Mouse (Mus musculus) liver, embryonic 14.5 days (tissue): Measurements from ENCODE around the gene Tmem114.

ENCODE experiments used
- CTCF ChIP-seq: IDR thresholded peaks from 2 replicates; pipeline ENCODE4 v1.5.1; 2016; ENCODE audit warnings: antibody characterized with exemption, low read depth, control low read depth
- EP300 ChIP-seq: IDR thresholded peaks from 2 replicates; pipeline ENCODE4 v1.6.1; 2016; ENCODE audit warnings: antibody characterized with exemption, low read depth

DNA sequence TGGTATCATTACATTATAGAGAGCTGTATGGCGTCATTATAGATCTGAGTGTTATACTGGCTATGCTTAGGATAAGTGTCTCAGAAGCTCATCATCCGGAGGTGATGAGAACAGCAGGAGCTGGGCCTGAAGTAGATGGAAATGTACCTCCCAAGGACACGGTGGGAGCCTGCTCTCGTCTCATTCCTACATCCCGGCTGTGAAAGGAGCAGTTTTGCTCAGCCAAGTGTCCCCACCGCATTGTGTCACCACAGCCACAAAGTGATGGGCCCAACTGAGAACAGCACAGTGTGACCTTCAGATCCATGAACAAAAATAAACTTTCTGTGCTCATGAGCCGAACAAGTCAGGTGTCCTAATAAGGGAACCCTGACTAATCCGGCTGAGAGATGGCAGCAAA lies 8.9 kb downstream of the Tmem114 start:
- no peak for TF ChIP-seq CTCF
- no peak for TF ChIP-seq EP300
